Mouse (Mus musculus): ENCODE measurements around the gene Cdc42bpa.

Gene Cdc42bpa

DNA sequence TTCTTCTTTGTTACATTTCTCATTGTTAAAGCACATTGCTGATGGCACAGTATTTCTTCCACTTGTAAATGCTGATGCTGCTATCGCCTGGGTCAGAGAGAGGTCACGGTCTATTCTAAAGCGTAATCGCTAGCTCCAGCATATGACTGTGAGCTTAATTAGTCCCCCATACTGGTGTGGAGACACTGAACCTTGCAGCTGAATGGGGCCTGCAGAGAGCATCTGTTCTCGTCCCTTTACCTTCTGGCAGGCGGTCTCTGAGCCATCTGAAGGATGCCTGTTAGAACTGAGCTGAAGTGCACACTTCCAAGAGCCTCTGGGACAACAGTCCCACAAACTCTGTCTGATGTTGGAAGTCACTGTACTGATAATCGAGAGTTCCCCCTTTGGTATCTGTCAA lies 8.7 kb upstream of the Cdc42bpa start:
- Histone ChIP-seq H3K36me3 (ENCODE audit: insufficient read depth, low read length) (no peaks in the 10 kb centered on the region), H3K4me3 (replicated peaks; ENCODE audit: low read length) (no peak overlapping the region), H3K9me3 (ENCODE audit: low read length) (no peaks in the 10 kb centered on the region), H3K27me3 (ENCODE audit: insufficient read depth, low read length) (0 out of 2 replicates have a peak, but pooled peaks cover 5% of the 10 kb centered on the region), H3K4me1 (replicated peaks; ENCODE audit: low read depth, low read length) (no peaks in the 10 kb centered on the region)
- TF ChIP-seq NANOG (IDR thresholded peaks at IDR 0.05; ENCODE audit: borderline replicate concordance, low read length) (no peak), POU5F1 (IDR thresholded peaks at IDR 0.05; ENCODE audit: borderline replicate concordance, low read length) (no peak), CTCF (conservative IDR thresholded peaks at IDR 0.05; ENCODE audit: low read length) (no peak)

- Histone ChIP-seq H3K4me3 (replicated peaks; ENCODE audit: low read length) (no peak overlapping the region), H3K36me3 (ENCODE audit: insufficient read depth, low read length) (no peaks in the 10 kb centered on the region), H3K27me3 (ENCODE audit: insufficient read depth, low read length) (0 out of 2 replicates have a peak, but pooled peaks cover 8% of the 10 kb centered on the region), H3K4me1 (replicated peaks; ENCODE audit: low read depth, low read length) (no peaks in the 10 kb centered on the region), H3K9me3 (ENCODE audit: low read length) (no peaks in the 10 kb centered on the region)
- TF ChIP-seq POU5F1 (IDR thresholded peaks at IDR 0.05; ENCODE audit: borderline replicate concordance, low read length): no peak
Observed at GRCm38 (mm10) chr1:179953251-179953650, 7.0 kb upstream of the Cdc42bpa start.

DNA sequence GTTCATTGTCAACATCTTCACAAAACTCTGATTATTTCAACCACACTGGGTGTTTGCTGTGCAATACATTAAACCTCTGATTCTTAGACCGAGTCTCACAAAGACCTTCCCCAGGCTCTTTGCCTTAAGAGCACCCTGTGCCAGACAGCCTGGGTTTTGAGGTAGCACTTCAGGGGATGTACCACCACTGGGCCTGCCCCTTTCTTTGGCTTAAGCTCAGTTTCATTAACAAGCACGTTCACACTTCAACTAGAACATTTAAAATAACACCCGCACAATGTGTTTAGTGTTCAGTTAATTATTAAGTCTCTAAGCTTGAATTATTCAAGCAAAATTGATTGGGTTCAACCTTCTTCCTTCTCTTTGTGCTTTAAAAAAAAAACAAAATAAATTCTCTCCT lies 2.8 kb upstream of the Cdc42bpa start:
- H3K36me3 ChIP-seq (ENCODE audit: insufficient read depth, low read length): no peaks in the 10 kb centered on the region
- TF ChIP-seq POU5F1 (IDR thresholded peaks at IDR 0.05; ENCODE audit: borderline replicate concordance, low read length) (no peak), CTCF (conservative IDR thresholded peaks at IDR 0.05; ENCODE audit: low read length) (no peak), NANOG (IDR thresholded peaks at IDR 0.05; ENCODE audit: borderline replicate concordance, low read length) (no peak)
- H3K9me3 ChIP-seq (ENCODE audit: low read length): no peaks in the 10 kb centered on the region
- peaks cover 19% of the 10 kb centered on the region for H3K4me1 ChIP-seq (replicated peaks; ENCODE audit: low read depth, low read length)
- no peak overlapping the region for H3K4me3 ChIP-seq (replicated peaks; ENCODE audit: low read length)
- peaks cover 16% of the 10 kb centered on the region for H3K27me3 ChIP-seq (ENCODE audit: insufficient read depth, low read length)

- no peak for TF ChIP-seq CTCF (conservative IDR thresholded peaks at IDR 0.05; ENCODE audit: low read length)
- TF ChIP-seq NANOG (IDR thresholded peaks at IDR 0.05; ENCODE audit: borderline replicate concordance, low read length): no peak
- no peak for TF ChIP-seq POU5F1 (IDR thresholded peaks at IDR 0.05; ENCODE audit: borderline replicate concordance, low read length)
- peak overlapping the region; percentile 92 for H3K4me3 ChIP-seq (replicated peaks; ENCODE audit: low read length)
- H3K4me1 ChIP-seq (replicated peaks; ENCODE audit: low read depth, low read length): peaks cover 19% of the 10 kb centered on the region
- H3K9me3 ChIP-seq (ENCODE audit: low read length): no peaks in the 10 kb centered on the region
- H3K36me3 ChIP-seq (ENCODE audit: insufficient read depth, low read length): no peaks in the 10 kb centered on the region
- H3K27me3 ChIP-seq (ENCODE audit: insufficient read depth, low read length): peaks cover 16% of the 10 kb centered on the region
Observed at GRCm38 (mm10) chr1:179958871-179959720, 1.2 kb upstream of the Cdc42bpa start.

GRCm38 (mm10) chr1:179960543-179960876 lies 238 bp downstream of the Cdc42bpa start:
- H3K4me1 ChIP-seq (replicated peaks; ENCODE audit: low read depth, low read length): peaks cover 19% of the 10 kb centered on the region
- peak overlapping the region; percentile 92 for H3K4me3 ChIP-seq (replicated peaks; ENCODE audit: low read length)
- H3K27me3 ChIP-seq (ENCODE audit: insufficient read depth, low read length): peaks cover 16% of the 10 kb centered on the region
- H3K36me3 ChIP-seq (ENCODE audit: insufficient read depth, low read length): no peaks in the 10 kb centered on the region
- no peaks in the 10 kb centered on the region for H3K9me3 ChIP-seq (ENCODE audit: low read length)
- TF ChIP-seq NANOG (IDR thresholded peaks at IDR 0.05; ENCODE audit: borderline replicate concordance, low read length) (no peak), POU5F1 (IDR thresholded peaks at IDR 0.05; ENCODE audit: borderline replicate concordance, low read length) (no peak), CTCF (conservative IDR thresholded peaks at IDR 0.05; ENCODE audit: low read length) (no peak)

DNA sequence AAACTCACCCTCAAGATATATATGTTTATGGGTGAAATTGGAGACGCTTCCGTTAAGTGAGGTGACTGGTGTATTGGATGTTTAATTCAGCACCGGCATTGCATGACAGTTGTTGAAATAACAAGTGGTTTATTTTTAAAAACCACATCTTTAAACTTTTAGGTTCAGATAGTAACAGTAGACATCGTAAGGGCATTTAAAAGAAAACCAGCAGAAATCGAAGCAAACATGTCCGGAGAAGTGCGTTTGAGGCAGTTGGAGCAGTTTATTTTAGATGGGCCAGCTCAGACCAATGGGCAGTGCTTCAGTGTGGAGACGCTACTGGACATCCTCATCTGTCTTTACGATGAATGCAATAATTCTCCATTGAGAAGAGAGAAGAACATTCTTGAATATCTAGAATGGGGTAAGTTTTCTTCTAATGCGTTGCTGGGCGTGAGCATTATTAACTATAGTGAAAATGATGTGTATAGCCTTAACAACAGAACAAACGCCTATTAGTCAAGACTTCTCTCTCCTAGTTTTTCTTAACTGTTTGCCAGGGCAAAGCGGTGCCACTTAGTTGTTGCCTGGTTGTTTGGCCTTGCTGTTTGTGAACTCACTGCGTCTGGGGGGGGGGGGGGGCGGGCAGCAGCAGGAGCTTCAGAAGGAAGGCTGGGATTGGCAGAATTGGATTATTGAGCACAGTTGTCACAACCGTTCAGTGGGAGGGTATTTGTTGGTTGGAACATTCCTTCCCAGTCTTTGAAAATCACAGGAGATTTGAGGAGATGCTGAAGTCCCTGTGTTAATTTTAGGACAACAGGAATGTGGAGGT lies 818 bp downstream of the Cdc42bpa start:
- TF ChIP-seq CTCF (conservative IDR thresholded peaks at IDR 0.05; ENCODE audit: low read length) (no peak), POU5F1 (IDR thresholded peaks at IDR 0.05; ENCODE audit: borderline replicate concordance, low read length) (no peak), NANOG (IDR thresholded peaks at IDR 0.05; ENCODE audit: borderline replicate concordance, low read length) (no peak)
- Histone ChIP-seq H3K9me3 (ENCODE audit: low read length) (no peaks in the 10 kb centered on the region), H3K4me3 (replicated peaks; ENCODE audit: low read length) (peak overlapping the region; percentile 92), H3K36me3 (ENCODE audit: insufficient read depth, low read length) (no peaks in the 10 kb centered on the region), H3K4me1 (replicated peaks; ENCODE audit: low read depth, low read length) (peaks cover 19% of the 10 kb centered on the region), H3K27me3 (ENCODE audit: insufficient read depth, low read length) (peaks cover 13% of the 10 kb centered on the region)

DNA sequence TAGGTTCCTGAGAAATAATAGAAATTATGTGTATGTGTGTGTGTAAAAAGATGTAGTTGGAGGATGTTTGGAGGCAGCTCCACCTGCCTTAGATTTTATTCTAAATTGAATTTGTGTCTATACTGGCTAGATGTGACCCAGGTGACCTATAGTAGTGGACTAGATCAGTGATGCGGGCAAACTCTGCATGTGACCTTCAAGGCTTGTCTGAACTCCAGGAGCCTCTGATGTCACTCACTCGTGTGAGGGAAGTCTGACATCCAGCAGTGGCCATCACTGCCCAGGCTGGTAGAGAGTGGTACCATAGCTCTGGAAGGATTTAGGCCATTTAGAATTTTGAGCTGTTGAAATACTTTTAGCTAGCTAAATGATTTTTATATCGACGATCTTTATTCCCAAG lies 1.5 kb downstream of the Cdc42bpa start:
- Histone ChIP-seq H3K4me1 (replicated peaks; ENCODE audit: low read depth, low read length) (peaks cover 19% of the 10 kb centered on the region), H3K4me3 (replicated peaks; ENCODE audit: low read length) (no peak overlapping the region), H3K9me3 (ENCODE audit: low read length) (no peaks in the 10 kb centered on the region), H3K36me3 (ENCODE audit: insufficient read depth, low read length) (no peaks in the 10 kb centered on the region), H3K27me3 (ENCODE audit: insufficient read depth, low read length) (peaks cover 11% of the 10 kb centered on the region)
- TF ChIP-seq CTCF (conservative IDR thresholded peaks at IDR 0.05; ENCODE audit: low read length): no peak

- peaks cover 10% of the 10 kb centered on the region for H3K4me1 ChIP-seq (replicated peaks; ENCODE audit: low read depth, low read length)
- no peaks in the 10 kb centered on the region for H3K9me3 ChIP-seq (ENCODE audit: low read length)
- no peaks in the 10 kb centered on the region for H3K36me3 ChIP-seq (ENCODE audit: insufficient read depth, low read length)
- H3K27me3 ChIP-seq (ENCODE audit: insufficient read depth, low read length): no peaks in the 10 kb centered on the region
- no peak overlapping the region for H3K4me3 ChIP-seq (replicated peaks; ENCODE audit: low read length)
- no peak for TF ChIP-seq CTCF (conservative IDR thresholded peaks at IDR 0.05; ENCODE audit: low read length)
- TF ChIP-seq NANOG (IDR thresholded peaks at IDR 0.05; ENCODE audit: borderline replicate concordance, low read length): no peak
- TF ChIP-seq POU5F1 (IDR thresholded peaks at IDR 0.05; ENCODE audit: borderline replicate concordance, low read length): no peak
Observed at GRCm38 (mm10) chr1:179969776-179970428, 9.6 kb downstream of the Cdc42bpa start.
